Mouse (Mus musculus) gonadal fat pad, adult 2 months (tissue): ENCODE results near the gene Rbms1. TPM values are rescaled to one million over a fixed set of nuclear protein-coding genes. Genes with fewer than 3 reads are reported as not detected.

Experiments
- DNase-seq: peaks from one replicate; pipeline ENCODE4 v3.0.0-alpha.2; 2012; ENCODE audit warnings: low read depth
- polyA plus RNA-seq: library from polyadenylated mRNA; depleted of rRNA; stranded (reverse); fragments of >200 nt; gene quantifications from 2 replicates; pipeline ENCODE4 v1.2.3, GENCODE M21; 2012

The Rbms1 gene
- polyA plus RNA-seq, 1 experiment = 102 TPM

- DNase-seq = no peak
Observed at GRCm38 (mm10) chr2:60879141-60879818, 83.7 kb downstream of the Rbms1 start.

GRCm38 (mm10) chr2:60877543-60878386 is 85.2 kb downstream of the Rbms1 start:
- DNase-seq = no peak

- DNase-seq = no peak
Observed at GRCm38 (mm10) chr2:60876891-60877290, 86.1 kb downstream of the Rbms1 start.

- no peak for DNase-seq
Observed at GRCm38 (mm10) chr2:60872095-60872811, 90.7 kb downstream of the Rbms1 start.

GRCm38 (mm10) chr2:60871001-60871400 is 92.0 kb downstream of the Rbms1 start:
- no peak for DNase-seq

- DNase-seq = no peak
Observed at GRCm38 (mm10) chr2:60870450-60870849, 92.5 kb downstream of the Rbms1 start.

GRCm38 (mm10) chr2:60869001-60869743 is 93.8 kb downstream of the Rbms1 start:
- DNase-seq = no peak

GRCm38 (mm10) chr2:60868060-60868662 is 94.8 kb downstream of the Rbms1 start:
- no peak for DNase-seq

GRCm38 (mm10) chr2:60867304-60867703 is 95.7 kb downstream of the Rbms1 start:
- no peak for DNase-seq

- DNase-seq = no peak
Observed at GRCm38 (mm10) chr2:60865869-60866268, 97.1 kb downstream of the Rbms1 start.

GRCm38 (mm10) chr2:60864977-60865376 is 98.0 kb downstream of the Rbms1 start:
- DNase-seq = no peak

- no peak for DNase-seq
Observed at GRCm38 (mm10) chr2:60864256-60864795, 98.7 kb downstream of the Rbms1 start.

- DNase-seq = no peak
Observed at GRCm38 (mm10) chr2:60863827-60864226, 99.2 kb downstream of the Rbms1 start.

GRCm38 (mm10) chr2:60862913-60863711 is 99.9 kb downstream of the Rbms1 start:
- no peak for DNase-seq

- DNase-seq = no peak
Observed at GRCm38 (mm10) chr2:60858116-60858515, 104.9 kb downstream of the Rbms1 start.

GRCm38 (mm10) chr2:60856097-60856496 is 106.9 kb downstream of the Rbms1 start:
- no peak for DNase-seq

- DNase-seq = peak; percentile 57
Observed at GRCm38 (mm10) chr2:60855006-60855405, 108.0 kb downstream of the Rbms1 start.

GRCm38 (mm10) chr2:60851898-60852297 is 111.1 kb downstream of the Rbms1 start:
- DNase-seq = no peak

- no peak for DNase-seq
Observed at GRCm38 (mm10) chr2:60851057-60851718, 111.8 kb downstream of the Rbms1 start.

- no peak for DNase-seq
Observed at GRCm38 (mm10) chr2:60848478-60848877, 114.5 kb downstream of the Rbms1 start.
